Mouse (Mus musculus) kidney, embryonic 15.5 days (tissue): ENCODE results near the gene Ctcfl. TPM values are rescaled to one million over a fixed set of nuclear protein-coding genes. Genes with fewer than 3 reads are reported as not detected.

Source experiments
- ATAC-seq: fragments of 200-750 bp; cut with Nextera tagmentation; replicated peaks from 2 replicates; pipeline ENCODE4 v1.8.0; 2017; ENCODE audit warnings: moderate TSS enrichment; ENCODE audit not compliant: low FRiP score
- H3K27ac ChIP-seq: fragments of 300-500 bp; sonication (generic); 2 replicates; pipeline ENCODE4 v1.5.1; 2015; ENCODE audit warnings: mild to moderate bottlenecking, inconsistent platforms
- H3K27me3 ChIP-seq: fragments of 300-500 bp; sonication (generic); 2 replicates; pipeline ENCODE4 v1.6.1; 2015; ENCODE audit warnings: inconsistent platforms
- H3K36me3 ChIP-seq: fragments of 300-500 bp; sonication (generic); 2 replicates; pipeline ENCODE4 v1.6.1; 2015; ENCODE audit warnings: inconsistent platforms
- H3K4me1 ChIP-seq: fragments of 300-500 bp; sonication (generic); 2 replicates; pipeline ENCODE4 v1.6.1; 2015; ENCODE audit warnings: inconsistent platforms
- H3K4me2 ChIP-seq: fragments of 300-500 bp; sonication (generic); 2 replicates; pipeline ENCODE4 v1.6.1; 2015; ENCODE audit warnings: moderate library complexity, mild to moderate bottlenecking, inconsistent platforms
- H3K4me3 ChIP-seq: fragments of 300-500 bp; sonication (generic); replicated peaks from 2 replicates; pipeline ENCODE4 v1.5.1; 2015; ENCODE audit warnings: mild to moderate bottlenecking, inconsistent platforms
- H3K9ac ChIP-seq: fragments of 300-500 bp; sonication (generic); 2 replicates; pipeline ENCODE4 v1.6.1; 2015; ENCODE audit warnings: mild to moderate bottlenecking, inconsistent platforms
- H3K9me3 ChIP-seq: fragments of 300-500 bp; sonication (generic); replicated peaks from 2 replicates; pipeline ENCODE4 v1.6.1; 2016; ENCODE audit warnings: inconsistent platforms
- WGBS: fragments of 180-500 bp; shearing (Covaris S2); methylation state at CpG from one replicate; pipeline ENCODE4 v1.1.7; 2015; ENCODE audit warnings: mixed read lengths; 5-methylcytosine and 5-hydroxymethylcytosine counted together
- polyA plus RNA-seq: library from polyadenylated mRNA; unstranded; fragments of >200 nt; fragmentation: Nextera tagmentation; extraction: Ambion mirVana; gene quantifications from 2 replicates; pipeline ENCODE4 v1.2.1, GENCODE M21; 2015

Gene Ctcfl
- polyA plus RNA-seq, 1 experiment from 2014 or later, result 0.21 TPM

DNA sequence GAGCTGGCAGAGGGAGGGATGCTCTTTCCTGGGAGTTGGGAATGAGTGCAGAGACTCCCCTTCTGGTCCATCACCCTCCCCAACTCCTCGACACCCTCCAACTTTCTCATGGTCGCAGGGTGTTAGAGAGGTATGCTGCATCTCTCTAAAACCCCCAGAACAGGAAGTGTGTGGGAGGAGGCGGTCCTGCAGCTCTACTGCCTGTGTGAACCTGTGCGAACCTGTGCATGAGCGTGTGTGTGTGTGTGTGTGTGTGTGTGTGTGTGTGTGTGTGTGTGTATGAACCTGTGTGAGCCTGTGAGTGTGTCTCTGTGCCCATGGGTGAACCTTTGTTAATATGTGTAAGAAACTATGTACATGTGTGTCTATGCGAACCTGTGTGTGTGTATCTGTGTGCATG is 65.5 kb downstream of the Ctcfl start:
- H3K9ac ChIP-seq, result no peak overlapping the region
- no peaks in the 10 kb centered on the region for H3K36me3 ChIP-seq
- H3K9me3 ChIP-seq, result no peaks in the 10 kb centered on the region
- H3K4me2 ChIP-seq, result no peak overlapping the region
- WGBS, result 55% methylated on average over 6 of the region's 6 CpGs
- H3K4me1 ChIP-seq, result peaks cover 14% of the 10 kb centered on the region
- no peak overlapping the region for H3K27ac ChIP-seq
- H3K4me3 ChIP-seq, result no peak overlapping the region
- ATAC-seq, result no peak
- no peaks in the 10 kb centered on the region for H3K27me3 ChIP-seq

- Histone ChIP-seq H3K4me1 (peaks cover 23% of the 10 kb centered on the region), H3K27me3 (no peaks in the 10 kb centered on the region), H3K9me3 (no peaks in the 10 kb centered on the region), H3K36me3 (no peaks in the 10 kb centered on the region), H3K4me2 (no peak overlapping the region), H3K4me3 (no peak overlapping the region), H3K27ac (no peak overlapping the region), H3K9ac (no peak overlapping the region)
- no peak for ATAC-seq
- WGBS, result 93% methylated on average over 8 of the region's 8 CpGs
These were observed 66.4 kb downstream of the Ctcfl start for GRCm38 (mm10) chr2:173052881-173053280.

DNA sequence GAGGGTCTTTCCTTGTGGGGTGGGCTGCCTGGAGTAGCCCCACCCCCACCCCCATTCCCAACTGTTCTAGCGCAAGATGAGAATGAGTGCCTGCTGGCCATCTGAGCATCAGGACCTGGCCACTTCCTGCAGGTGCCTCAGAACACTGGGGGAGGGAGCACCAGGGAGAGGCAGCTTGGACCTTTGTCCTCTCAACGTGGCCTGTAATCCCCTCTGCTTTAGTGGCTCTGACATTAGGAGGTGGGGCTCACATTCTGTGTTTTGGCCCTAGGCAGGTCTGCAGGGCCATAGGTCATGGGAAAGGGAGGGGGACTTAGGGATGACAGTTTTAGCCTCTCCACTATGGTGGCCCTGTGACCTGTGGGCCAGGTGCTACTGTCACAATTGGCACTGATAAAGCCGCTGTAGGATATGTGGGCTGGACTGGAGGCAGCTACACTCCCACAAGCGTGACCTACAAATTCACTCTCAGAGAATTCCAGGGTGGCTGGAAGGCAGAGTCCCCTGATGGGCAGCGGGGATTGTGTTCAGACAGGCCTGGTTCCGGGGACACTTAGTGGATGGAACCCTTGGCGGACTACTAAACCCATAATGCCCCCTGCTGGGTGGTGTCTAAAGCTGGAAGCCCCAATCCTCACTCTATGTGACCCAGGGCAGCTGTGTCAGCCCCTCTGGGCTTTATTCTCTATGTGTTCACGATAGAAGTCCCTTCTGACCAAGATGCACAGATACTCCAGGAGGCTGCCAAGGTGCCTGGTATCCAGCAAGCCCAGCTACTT is 68.5 kb downstream of the Ctcfl start:
- H3K9ac ChIP-seq, result no peak overlapping the region
- H3K4me2 ChIP-seq, result no peak overlapping the region
- no peak overlapping the region for H3K4me3 ChIP-seq
- peaks cover 40% of the 10 kb centered on the region for H3K4me1 ChIP-seq
- no peaks in the 10 kb centered on the region for H3K27me3 ChIP-seq
- no peaks in the 10 kb centered on the region for H3K36me3 ChIP-seq
- WGBS, result 45% methylated on average over 8 of the region's 8 CpGs
- no peaks in the 10 kb centered on the region for H3K9me3 ChIP-seq
- H3K27ac ChIP-seq, result no peak overlapping the region
- no peak for ATAC-seq

DNA sequence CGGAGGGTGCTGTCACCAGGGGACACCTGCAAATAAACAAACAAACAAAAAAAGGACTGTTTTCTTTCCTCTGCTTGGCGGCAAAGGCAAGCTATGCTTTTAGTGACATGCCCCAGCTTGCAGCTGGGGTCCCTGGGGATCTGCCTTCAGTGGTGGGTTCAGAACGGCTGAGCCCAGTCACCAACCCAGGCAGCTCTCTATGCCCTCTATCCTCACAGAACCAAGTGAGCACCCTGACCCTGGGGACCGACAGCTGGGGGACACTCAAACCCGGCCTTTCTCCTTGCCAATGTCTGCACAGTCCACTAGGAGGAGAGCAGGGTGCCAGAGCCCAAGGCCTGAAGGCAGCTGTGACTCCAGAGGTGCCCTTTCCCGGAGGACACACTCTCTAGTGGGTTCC is 69.5 kb downstream of the Ctcfl start:
- no peak for ATAC-seq
- no peak overlapping the region for H3K9ac ChIP-seq
- H3K4me2 ChIP-seq, result no peak overlapping the region

DNA sequence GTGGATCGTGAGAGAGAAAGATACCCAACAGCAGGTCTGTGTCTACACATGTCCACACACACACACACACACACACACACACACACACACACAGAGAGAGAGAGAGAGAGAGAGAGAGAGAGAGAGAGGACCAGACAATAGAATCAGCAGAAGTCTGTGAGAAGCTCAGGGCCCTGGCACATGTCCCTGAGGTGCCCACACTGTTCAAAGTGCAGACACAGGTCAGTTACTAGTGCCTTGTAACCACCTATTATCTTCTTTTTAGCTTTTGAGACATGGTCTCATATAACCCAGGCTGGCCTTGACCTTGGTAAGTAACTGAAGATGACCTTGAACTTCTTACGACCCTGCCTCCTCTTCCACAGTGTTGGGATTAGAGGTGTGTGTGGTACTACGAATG is 70.1 kb downstream of the Ctcfl start:
- 81% methylated on average over 3 of the region's 3 CpGs for WGBS
- Histone ChIP-seq H3K27ac (no peak overlapping the region), H3K36me3 (no peaks in the 10 kb centered on the region), H3K4me2 (no peak overlapping the region), H3K4me1 (peaks cover 47% of the 10 kb centered on the region), H3K9me3 (no peaks in the 10 kb centered on the region), H3K27me3 (no peaks in the 10 kb centered on the region), H3K9ac (no peak overlapping the region), H3K4me3 (no peak overlapping the region)
- ATAC-seq, result no peak

More for the DNA sequence above, 69.5 kb downstream of the Ctcfl start:
- no peak overlapping the region for H3K4me3 ChIP-seq
- no peaks in the 10 kb centered on the region for H3K27me3 ChIP-seq
- H3K27ac ChIP-seq, result no peak overlapping the region
- no peaks in the 10 kb centered on the region for H3K36me3 ChIP-seq
- no peaks in the 10 kb centered on the region for H3K9me3 ChIP-seq
- peaks cover 42% of the 10 kb centered on the region for H3K4me1 ChIP-seq
- WGBS, result 57% methylated on average over 6 of the region's 6 CpGs

GRCm38 (mm10) chr2:173048041-173048745 is 71.1 kb downstream of the Ctcfl start:
- ATAC-seq, result peak; percentile 6; the same call in 1 of the 2 replicates
- no peaks in the 10 kb centered on the region for H3K36me3 ChIP-seq
- no peaks in the 10 kb centered on the region for H3K9me3 ChIP-seq
- 0 out of 2 replicates have a peak overlapping the region, but pooled peaks have one; percentile 19 for H3K4me2 ChIP-seq
- H3K4me3 ChIP-seq, result no peak overlapping the region
- peak overlapping the region; percentile 58 for H3K27ac ChIP-seq
- WGBS, result 50% methylated on average over 17 of the region's 17 CpGs
- no peak overlapping the region for H3K9ac ChIP-seq
- H3K27me3 ChIP-seq, result no peaks in the 10 kb centered on the region
- peaks cover 53% of the 10 kb centered on the region for H3K4me1 ChIP-seq

- 0 out of 2 replicates have a peak overlapping the region, but pooled peaks have one; percentile 19 for H3K4me2 ChIP-seq
- no peak overlapping the region for H3K9ac ChIP-seq
- H3K4me1 ChIP-seq, result peaks cover 60% of the 10 kb centered on the region
- no peaks in the 10 kb centered on the region for H3K27me3 ChIP-seq
- peak overlapping the region; percentile 58 for H3K27ac ChIP-seq
- WGBS, result 35% methylated on average over 5 of the region's 5 CpGs
- no peaks in the 10 kb centered on the region for H3K9me3 ChIP-seq
- no peak overlapping the region for H3K4me3 ChIP-seq
- ATAC-seq, result peak; percentile 49
- no peaks in the 10 kb centered on the region for H3K36me3 ChIP-seq
These were observed 71.9 kb downstream of the Ctcfl start for GRCm38 (mm10) chr2:173047471-173047870.

- 64% methylated on average over 15 of the region's 15 CpGs for WGBS
- H3K9ac ChIP-seq, result no peak overlapping the region
- H3K4me1 ChIP-seq, result peaks cover 64% of the 10 kb centered on the region
- H3K36me3 ChIP-seq, result no peaks in the 10 kb centered on the region
- no peak overlapping the region for H3K4me2 ChIP-seq
- peak overlapping the region; percentile 58; the same call in 1 of the 2 replicates for H3K27ac ChIP-seq
- no peak for ATAC-seq
- no peak overlapping the region for H3K4me3 ChIP-seq
- no peaks in the 10 kb centered on the region for H3K27me3 ChIP-seq
- H3K9me3 ChIP-seq, result no peaks in the 10 kb centered on the region
These were observed 72.6 kb downstream of the Ctcfl start for GRCm38 (mm10) chr2:173046582-173047297.

DNA sequence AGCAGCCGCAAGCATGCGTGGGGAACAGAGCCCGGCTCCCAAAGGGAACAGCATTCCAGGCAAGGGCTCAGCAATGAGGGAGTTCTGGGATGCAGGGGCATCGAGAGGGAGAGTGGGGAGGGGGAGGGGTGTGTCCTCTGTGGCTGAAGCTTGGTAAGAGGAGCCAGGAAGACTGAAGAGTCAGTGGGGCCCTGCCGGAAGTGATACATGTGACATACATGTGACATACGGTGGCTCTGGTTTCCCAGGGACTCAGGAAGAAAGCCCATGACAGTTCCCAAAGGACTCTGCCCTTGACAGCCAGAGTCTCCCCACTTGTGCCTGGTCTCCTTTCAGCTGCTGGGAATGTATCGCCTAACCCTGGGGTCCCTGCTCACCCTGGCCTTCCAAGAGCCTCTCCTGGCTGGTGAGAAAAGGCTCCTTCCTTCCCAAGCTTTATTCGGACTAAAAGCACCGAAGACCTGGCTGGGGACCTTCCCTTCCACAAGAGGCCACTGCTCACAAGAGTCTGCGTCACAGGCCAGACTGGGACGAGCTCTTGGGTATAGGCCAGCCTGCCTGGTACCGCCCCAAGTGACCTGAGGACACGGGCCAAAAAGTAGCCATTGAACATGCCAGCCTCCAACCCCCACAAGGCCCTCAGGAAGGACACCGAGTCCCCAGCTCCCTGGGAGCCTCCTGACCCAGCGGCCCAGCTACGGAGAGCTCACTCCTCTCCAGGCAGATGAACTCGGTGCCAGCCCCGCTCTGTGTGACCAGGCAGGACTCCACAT is 74.9 kb downstream of the Ctcfl start:
- Histone ChIP-seq H3K27ac (no peak overlapping the region), H3K27me3 (no peaks in the 10 kb centered on the region), H3K9ac (no peak overlapping the region), H3K4me1 (peaks cover 51% of the 10 kb centered on the region), H3K36me3 (no peaks in the 10 kb centered on the region), H3K4me3 (no peak overlapping the region), H3K4me2 (no peak overlapping the region), H3K9me3 (no peaks in the 10 kb centered on the region)
- 76% methylated on average over 18 of the region's 18 CpGs for WGBS
- no peak for ATAC-seq
